Mouse (Mus musculus) lung, embryonic 14.5 days (tissue): ENCODE results near the gene Gins2. TPM values are rescaled to one million over a fixed set of nuclear protein-coding genes. Genes with fewer than 3 reads are reported as not detected.

Source experiments
- ATAC-seq: fragments of 200-750 bp; cut with Nextera tagmentation; 2 replicates; pipeline ENCODE4 v1.8.0; 2017; ENCODE audit warnings: mild to moderate bottlenecking, moderate TSS enrichment, moderate library complexity; ENCODE audit not compliant: insufficient read depth
- DNase-seq: peaks from one replicate; pipeline ENCODE4 v3.0.0-alpha.2; 2015
- H3K27ac ChIP-seq: fragments of 300-500 bp; sonication (generic); 2 replicates; pipeline ENCODE4 v1.5.1; 2014; ENCODE audit warnings: low read depth, mild to moderate bottlenecking, moderate library complexity
- H3K27me3 ChIP-seq: fragments of 300-500 bp; sonication (generic); 2 replicates; pipeline ENCODE4 v1.6.1; 2014; ENCODE audit warnings: low read length, control low read depth; ENCODE audit not compliant: insufficient read depth
- H3K36me3 ChIP-seq: fragments of 300-500 bp; sonication (generic); 2 replicates; pipeline ENCODE4 v1.6.1; 2014; ENCODE audit warnings: control low read depth; ENCODE audit not compliant: insufficient read depth
- H3K4me1 ChIP-seq: fragments of 300-500 bp; sonication (generic); 2 replicates; pipeline ENCODE4 v1.6.1; 2014; ENCODE audit warnings: antibody characterized with exemption, control low read depth; ENCODE audit not compliant: insufficient read depth
- H3K4me2 ChIP-seq: fragments of 300-500 bp; sonication (generic); 2 replicates; pipeline ENCODE4 v1.6.1; 2014; ENCODE audit warnings: mild to moderate bottlenecking
- H3K4me3 ChIP-seq: fragments of 300-500 bp; sonication (generic); 2 replicates; pipeline ENCODE4 v1.5.1; 2014; ENCODE audit warnings: low read depth, low read length
- H3K9ac ChIP-seq: fragments of 300-500 bp; sonication (generic); 2 replicates; pipeline ENCODE4 v1.6.1; 2014
- H3K9me3 ChIP-seq: fragments of 300-500 bp; sonication (generic); 2 replicates; pipeline ENCODE4 v1.6.1; 2016; ENCODE audit warnings: low read depth, low read length, control low read depth
- CTCF ChIP-seq: IDR thresholded peaks from 2 replicates; pipeline ENCODE4 v1.5.1; 2016; ENCODE audit warnings: antibody characterized with exemption, low read depth
- WGBS: fragments of 180-500 bp; shearing (Covaris S2); extraction: QIAGEN DNeasy Blood & Tissue Kit; methylation state at CpG from one replicate; pipeline ENCODE4 v1.1.7; 2014; 5-methylcytosine and 5-hydroxymethylcytosine counted together
- polyA plus RNA-seq: library from polyadenylated mRNA; unstranded; fragments of >200 nt; fragmentation: Nextera tagmentation; extraction: Ambion mirVana; gene quantifications from 2 replicates; pipeline ENCODE4 v1.2.1, GENCODE M21; 2014

Gins2 gene
- polyA plus RNA-seq, 1 experiment from 2014 or later: 139 TPM

GRCm38 (mm10) chr8:120537818-120538396 lies 51.2 kb downstream of the Gins2 start:
- ATAC-seq: no peak
- Histone ChIP-seq H3K27ac (peak overlapping the region; percentile 95), H3K36me3 (no peaks in the 10 kb centered on the region), H3K4me2 (peak overlapping the region; percentile 99), H3K27me3 (0 out of 2 replicates have a peak, but pooled peaks cover 2% of the 10 kb centered on the region), H3K9ac (peak overlapping the region; percentile 71), H3K4me3 (peak overlapping the region; percentile 61), H3K4me1 (peaks cover 52% of the 10 kb centered on the region), H3K9me3 (no peaks in the 10 kb centered on the region)
- DNase-seq: peak; percentile 68
- TF ChIP-seq CTCF: no peak
- 1% methylated on average over 45 of the region's 46 CpGs for WGBS

GRCm38 (mm10) chr8:120537207-120537817 lies 51.8 kb downstream of the Gins2 start:
- Histone ChIP-seq H3K9me3 (no peaks in the 10 kb centered on the region), H3K27me3 (0 out of 2 replicates have a peak, but pooled peaks cover 2% of the 10 kb centered on the region), H3K36me3 (no peaks in the 10 kb centered on the region), H3K4me3 (peak overlapping the region; percentile 61), H3K9ac (peak overlapping the region; percentile 71), H3K4me2 (peak overlapping the region; percentile 99), H3K4me1 (peaks cover 58% of the 10 kb centered on the region), H3K27ac (peak overlapping the region; percentile 95)
- under 1% methylated on average over 69 of the region's 79 CpGs for WGBS
- TF ChIP-seq CTCF: no peak
- DNase-seq (peak; percentile 88), ATAC-seq (peak; percentile 52)

- no peaks in the 10 kb centered on the region for H3K36me3 ChIP-seq
- peak overlapping the region; percentile 99 for H3K4me2 ChIP-seq
- peak overlapping the region; percentile 71 for H3K9ac ChIP-seq
- WGBS: 1% methylated on average over 61 of the region's 61 CpGs
- peaks cover 65% of the 10 kb centered on the region for H3K4me1 ChIP-seq
- peak overlapping the region; percentile 95 for H3K27ac ChIP-seq
- peak; percentile 70 for DNase-seq
- 0 out of 2 replicates have a peak, but pooled peaks cover 2% of the 10 kb centered on the region for H3K27me3 ChIP-seq
- TF ChIP-seq CTCF: no peak
- ATAC-seq: peak; percentile 45
- no peaks in the 10 kb centered on the region for H3K9me3 ChIP-seq
- H3K4me3 ChIP-seq: peak overlapping the region; percentile 61
Measured at GRCm38 (mm10) chr8:120536306-120537206, 52.5 kb downstream of the Gins2 start.

GRCm38 (mm10) chr8:120535452-120536305 lies 53.4 kb downstream of the Gins2 start:
- no peaks in the 10 kb centered on the region for H3K9me3 ChIP-seq
- no peak for TF ChIP-seq CTCF
- no peaks in the 10 kb centered on the region for H3K36me3 ChIP-seq
- WGBS: under 1% methylated on average over 77 of the region's 79 CpGs
- peak overlapping the region; percentile 95 for H3K27ac ChIP-seq
- peaks cover 68% of the 10 kb centered on the region for H3K4me1 ChIP-seq
- no peak for ATAC-seq
- DNase-seq: peak; percentile 72
- H3K9ac ChIP-seq: peak overlapping the region; percentile 71
- H3K4me3 ChIP-seq: peak overlapping the region; percentile 61
- peak overlapping the region; percentile 99 for H3K4me2 ChIP-seq
- H3K27me3 ChIP-seq: 0 out of 2 replicates have a peak, but pooled peaks cover 2% of the 10 kb centered on the region

- peak; percentile 100 for TF ChIP-seq CTCF
- H3K27me3 ChIP-seq: 0 out of 2 replicates have a peak, but pooled peaks cover 2% of the 10 kb centered on the region
- WGBS: 9% methylated on average over 14 of the region's 14 CpGs
- no peak overlapping the region for H3K4me3 ChIP-seq
- H3K36me3 ChIP-seq: no peaks in the 10 kb centered on the region
- DNase-seq: peak; percentile 93
- peak; percentile 54 for ATAC-seq
- no peak overlapping the region for H3K9ac ChIP-seq
- peaks cover 61% of the 10 kb centered on the region for H3K4me1 ChIP-seq
- no peaks in the 10 kb centered on the region for H3K9me3 ChIP-seq
- H3K27ac ChIP-seq: no peak overlapping the region
- H3K4me2 ChIP-seq: peak overlapping the region; percentile 99
Measured at GRCm38 (mm10) chr8:120534504-120535368, 54.4 kb downstream of the Gins2 start.
